Mouse (Mus musculus): ENCODE measurements around the gene Mgarp.

GRCm38 (mm10) chr3:51364703-51365516, 31.6 kb downstream of the Mgarp start:
- TF ChIP-seq EP300 (IDR thresholded peaks at IDR 0.05; ENCODE audit: low read depth) (peak; percentile 61; the same call in 1 of the 2 replicates), CTCF (IDR thresholded peaks at IDR 0.05; ENCODE audit: low read depth) (peak; percentile 93)

All from liver, postnatal 0 days (tissue).